Mouse (Mus musculus): Measurements from ENCODE around the gene Cxcl9. TPM values are rescaled to one million over a fixed set of nuclear protein-coding genes. Genes with fewer than 3 reads are reported as not detected.
A peak's percentile ranks its signal among the peaks of the same experiment; 100 is the strongest.

Gene Cxcl9
- total RNA-seq, 4 experiments from 2014 or later = 0.79 to 1.8 (median 1.2) TPM

DNA sequence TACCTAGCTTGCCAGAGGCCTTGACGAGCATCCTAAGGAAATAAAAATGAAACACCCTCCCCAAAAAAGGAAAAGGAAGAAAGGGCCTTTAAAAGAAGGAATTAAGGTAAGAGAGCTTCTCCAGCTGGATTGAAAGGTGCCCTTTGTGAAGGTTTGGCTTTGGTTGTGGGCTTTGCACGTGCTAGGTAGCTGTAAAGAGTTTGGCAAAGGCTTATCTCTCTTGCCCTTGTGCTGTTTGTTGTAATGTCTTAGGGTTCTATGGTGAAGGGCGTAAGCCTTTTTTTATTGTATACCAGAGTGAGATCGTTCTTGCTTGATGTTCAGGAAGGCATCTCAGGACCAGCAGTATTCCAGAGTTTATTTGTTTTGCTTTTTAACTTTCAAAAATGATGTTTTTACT, 12.7 kb upstream of the Cxcl9 start:
- DNase-seq (ENCODE audit: low spot score) = no peak

- no peak for DNase-seq (ENCODE audit: low spot score)
These were observed 8.9 kb upstream of the Cxcl9 start for GRCm38 (mm10) chr5:92336743-92337142.

GRCm38 (mm10) chr5:92332359-92332840, 4.5 kb upstream of the Cxcl9 start:
- peak; percentile 88 for DNase-seq (ENCODE audit: low spot score)

DNA sequence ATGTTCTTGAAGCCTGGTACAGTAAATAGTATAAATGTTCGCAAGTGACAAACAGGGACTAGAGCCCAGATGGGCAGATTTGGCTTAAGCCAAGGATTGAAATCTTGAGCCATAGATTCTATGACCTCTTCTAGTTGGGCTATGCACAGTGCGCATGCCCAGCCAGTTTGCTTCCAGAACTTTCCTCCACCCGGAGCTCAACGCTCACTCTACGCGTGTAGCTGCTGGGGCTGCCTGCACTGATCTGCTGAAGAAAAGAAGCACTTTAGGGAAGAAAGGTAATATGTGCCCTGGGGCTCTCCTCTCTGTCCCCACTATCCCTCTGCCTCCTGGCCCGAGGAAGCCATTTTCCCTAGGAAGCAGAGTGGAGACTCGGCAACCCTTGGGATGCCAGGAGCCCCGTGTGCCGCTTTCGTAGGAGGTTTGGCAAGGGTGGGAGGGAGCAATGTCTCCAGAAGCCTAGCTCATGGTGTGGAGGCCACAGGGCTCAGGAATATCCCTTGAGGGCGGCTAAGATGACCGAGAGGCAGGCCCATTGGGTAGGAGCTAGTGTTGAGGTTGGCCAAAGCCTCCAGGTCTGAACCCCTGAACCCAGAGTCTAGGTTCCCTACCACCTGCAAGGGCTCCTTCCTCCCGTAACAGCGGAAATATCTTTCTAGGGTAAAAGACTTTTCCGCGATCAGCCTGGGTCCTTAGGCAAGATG, 3.9 kb upstream of the Cxcl9 start, which contains the start of gene Art3:
TSS of gene Art3 (plus strand) at position 193 of the 704 bp plus-strand sequence.
- DNase-seq (ENCODE audit: low spot score) = no peak

- DNase-seq (ENCODE audit: low spot score) = no peak
These were observed 3.2 kb upstream of the Cxcl9 start for GRCm38 (mm10) chr5:92331122-92331521.

DNA sequence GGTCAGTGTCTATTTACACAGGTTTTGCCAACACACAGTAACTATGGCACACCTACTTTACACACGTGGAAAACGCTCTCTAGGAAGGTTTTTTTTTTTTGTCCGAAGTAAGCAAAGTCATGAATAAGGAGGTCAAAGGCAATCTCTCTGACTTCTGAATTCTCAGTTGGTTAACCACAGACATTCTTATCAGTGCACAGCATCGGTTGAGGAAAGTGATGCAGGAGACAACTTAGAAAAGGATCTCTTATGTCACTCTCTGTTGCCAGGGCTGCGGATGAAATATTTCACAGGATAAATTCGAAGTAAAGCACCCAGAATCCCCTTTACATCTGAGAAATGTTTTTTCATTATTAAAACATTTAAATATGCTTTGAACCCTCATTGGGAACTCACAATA, 512 bp downstream of the Cxcl9 start:
- no peak for DNase-seq (ENCODE audit: low spot score)

- DNase-seq (ENCODE audit: low spot score) = peak; percentile 85
These were observed 4.6 kb downstream of the Cxcl9 start for GRCm38 (mm10) chr5:92323264-92323663.

GRCm38 (mm10) chr5:92322612-92323011, 5.3 kb downstream of the Cxcl9 start:
- DNase-seq (ENCODE audit: low spot score) = no peak

- no peak for DNase-seq (ENCODE audit: low spot score)
These were observed 6.1 kb downstream of the Cxcl9 start for GRCm38 (mm10) chr5:92321631-92322400.

DNA sequence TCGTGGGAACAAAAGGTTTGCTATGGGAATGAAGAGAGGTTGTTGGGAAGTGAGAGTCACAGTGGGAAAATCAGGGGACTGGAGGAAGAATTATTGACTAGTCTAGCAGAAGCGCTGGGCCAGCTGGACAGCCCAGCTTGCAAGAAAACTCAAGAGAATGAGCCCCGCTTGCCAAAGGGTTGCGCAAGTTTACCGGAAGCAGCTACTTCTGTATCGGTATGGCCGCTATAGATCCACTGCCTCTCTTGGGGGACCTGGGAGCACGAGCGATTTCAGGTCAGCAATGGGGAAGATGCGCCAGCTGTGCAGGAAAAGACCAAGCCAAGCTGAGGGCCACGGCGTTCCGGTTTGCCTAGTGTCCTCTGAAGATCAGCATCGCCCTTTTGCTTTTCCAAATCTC, 9.3 kb downstream of the Cxcl9 start:
- no peak for DNase-seq (ENCODE audit: low spot score)

- DNase-seq (ENCODE audit: low spot score) = no peak
These were observed 9.8 kb downstream of the Cxcl9 start for GRCm38 (mm10) chr5:92318119-92318518.

DNA sequence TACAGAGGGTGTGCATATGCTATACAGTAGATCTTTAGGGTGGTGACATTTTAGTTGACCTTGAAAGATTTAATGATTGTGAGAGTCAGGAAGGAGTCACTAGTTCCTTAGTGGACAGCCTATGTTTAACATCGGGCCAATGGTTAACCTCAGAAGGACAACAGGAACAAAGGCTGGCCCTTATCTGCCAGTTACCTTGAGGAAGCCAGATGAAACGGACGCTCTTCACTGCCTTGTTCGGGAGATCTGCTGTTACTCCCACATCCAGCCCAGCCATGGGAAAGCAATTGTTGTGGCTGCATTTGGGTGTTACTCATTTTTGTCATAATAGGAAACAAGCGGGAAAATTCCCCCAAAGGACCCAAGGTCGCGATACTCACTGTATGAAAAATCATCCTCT, 14.1 kb downstream of the Cxcl9 start:
- DNase-seq (ENCODE audit: low spot score) = no peak

GRCm38 (mm10) chr5:92312046-92312715, 15.7 kb downstream of the Cxcl9 start:
- peak; percentile 92 for DNase-seq (ENCODE audit: low spot score)

DNA sequence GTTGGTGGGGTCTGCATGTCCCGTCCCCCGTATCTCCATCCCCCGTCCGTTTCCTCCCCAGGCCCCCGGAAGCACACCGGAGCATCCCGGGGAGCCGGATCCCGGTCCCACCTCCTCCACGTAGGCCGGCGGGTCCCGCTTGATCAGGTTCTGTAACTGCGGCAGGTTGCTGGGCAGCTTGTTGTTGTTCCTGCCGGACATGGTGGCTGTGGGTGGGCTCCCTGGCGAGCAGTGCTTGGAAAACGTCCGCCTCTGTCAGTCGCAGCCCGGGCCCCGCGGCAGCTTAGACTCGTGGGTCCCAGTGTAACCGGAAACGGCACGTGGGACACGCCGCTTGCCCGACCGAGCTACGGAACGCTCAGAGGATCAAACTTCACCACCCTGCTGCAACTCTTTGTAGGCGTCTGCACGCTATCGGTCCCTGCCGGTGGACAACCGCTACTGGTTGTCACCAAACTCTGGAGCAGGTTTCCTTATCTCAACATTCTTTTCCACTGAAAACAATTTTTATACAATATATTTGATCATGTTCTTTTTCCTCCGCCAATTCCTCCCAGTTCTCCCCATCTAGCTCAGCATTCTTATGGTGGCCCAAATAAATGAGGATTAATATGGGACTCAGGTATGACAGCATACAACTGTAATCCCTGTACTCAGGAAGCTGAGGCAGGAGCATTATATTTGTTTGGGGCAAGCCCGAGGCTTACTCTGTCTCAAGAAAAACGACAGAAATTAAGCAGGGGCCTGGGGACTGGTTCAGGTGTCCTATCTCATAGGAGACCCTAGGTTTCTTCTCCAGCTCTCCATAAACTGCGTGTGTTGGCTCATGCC, 18.0 kb downstream of the Cxcl9 start, which contains the start of gene Sdad1:
TSS of gene Sdad1 (minus strand) at position 799 of the 831 bp plus-strand sequence.
- peak; percentile 95 for DNase-seq (ENCODE audit: low spot score)

DNA sequence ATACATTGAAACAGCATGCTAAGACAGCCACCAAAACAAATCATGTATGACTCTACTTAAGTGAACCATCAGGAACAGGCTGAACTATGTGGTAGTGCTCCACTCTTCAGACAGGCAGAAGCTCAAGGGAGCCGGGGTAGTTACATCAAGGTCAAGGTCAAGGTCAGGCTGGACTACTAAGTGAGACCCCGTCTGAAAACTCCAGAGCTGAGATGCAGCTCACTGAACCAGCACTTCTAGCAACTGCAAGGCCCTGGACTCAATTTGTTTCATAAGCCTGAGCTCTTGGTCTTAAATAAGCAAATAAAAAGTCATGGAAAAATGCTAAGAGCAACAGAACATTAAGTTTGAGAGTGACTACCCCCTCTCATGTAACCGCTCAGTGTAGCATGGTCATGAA, 23.6 kb downstream of the Cxcl9 start:
- DNase-seq (ENCODE audit: low spot score) = no peak

DNA sequence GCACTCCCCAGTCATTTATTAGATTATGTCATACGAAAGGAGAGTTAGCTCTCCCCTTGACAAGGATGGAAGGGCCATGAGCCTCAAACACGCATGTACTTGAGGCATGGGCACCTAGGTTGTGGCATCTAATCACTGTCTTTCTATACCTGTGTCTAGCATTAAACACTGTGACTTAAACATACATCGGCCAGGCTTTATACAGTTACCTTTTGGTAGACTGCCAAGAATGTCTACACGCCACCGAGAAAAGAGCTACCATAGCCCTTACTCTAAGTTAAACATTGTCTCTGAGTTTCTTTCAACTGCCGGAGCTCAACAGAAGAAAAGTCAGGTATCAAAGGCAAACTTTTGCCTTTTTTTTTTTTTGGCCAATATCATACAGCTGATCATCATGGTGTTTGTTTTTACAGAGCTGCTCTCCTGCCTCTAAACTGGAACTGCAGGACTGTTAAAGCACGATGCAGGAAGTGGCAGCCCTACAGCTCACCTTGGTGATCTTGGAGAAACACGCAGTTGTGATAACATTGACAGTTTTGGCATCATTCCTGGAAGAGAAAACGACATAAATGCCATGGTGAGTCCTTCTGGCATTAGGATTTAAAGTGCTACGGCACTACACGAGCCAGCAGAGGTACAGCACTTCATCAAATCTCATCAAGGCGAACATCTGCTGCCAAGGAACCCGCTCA, 25.6 kb downstream of the Cxcl9 start:
- DNase-seq (ENCODE audit: low spot score) = no peak

- no peak for DNase-seq (ENCODE audit: low spot score)
These were observed 33.4 kb downstream of the Cxcl9 start for GRCm38 (mm10) chr5:92294525-92294924.

- no peak for DNase-seq (ENCODE audit: low spot score)
These were observed 36.0 kb downstream of the Cxcl9 start for GRCm38 (mm10) chr5:92291652-92292414.

GRCm38 (mm10) chr5:92287840-92288239, 40.0 kb downstream of the Cxcl9 start:
- DNase-seq (ENCODE audit: low spot score) = no peak

GRCm38 (mm10) chr5:92283107-92283506, 44.8 kb downstream of the Cxcl9 start:
- no peak for DNase-seq (ENCODE audit: low spot score)
